Mouse (Mus musculus): ENCODE results near the gene Inpp5a.
A peak's percentile ranks its signal among the peaks of the same experiment; 100 is the strongest.

DNA sequence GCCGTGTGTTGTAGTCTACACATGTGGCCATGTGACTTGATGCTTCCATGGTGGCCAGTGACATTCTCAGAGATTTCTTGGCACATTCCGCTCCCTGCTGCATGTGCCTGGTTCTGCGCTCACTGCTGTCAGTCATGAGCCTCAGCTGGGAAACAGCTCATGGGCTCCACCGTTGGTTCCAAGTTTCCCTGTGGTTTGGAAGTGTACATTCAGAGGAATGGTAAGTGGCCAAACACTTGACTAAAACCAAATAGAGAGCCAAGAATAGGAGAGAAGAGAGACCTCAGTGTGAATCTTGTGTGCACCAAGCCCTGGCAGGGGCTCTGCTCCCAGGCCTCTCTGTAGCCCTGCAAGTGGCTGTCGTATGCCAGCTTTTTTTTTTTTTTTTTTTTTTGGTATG is 21.0 kb downstream of the Inpp5a start:
- TF ChIP-seq CTCF (IDR thresholded peaks at IDR 0.05; ENCODE audit: low read depth) (peak; percentile 17; the same call in 1 of the 2 replicates), EP300 (IDR thresholded peaks at IDR 0.05; ENCODE audit: low read depth) (no peak)

Measured in heart, postnatal 0 days (tissue).